Mouse (Mus musculus) forebrain, embryonic 15.5 days (tissue): Measurements from ENCODE around the gene 4932429P05Rik. TPM values are rescaled to one million over a fixed set of nuclear protein-coding genes. Genes with fewer than 3 reads are reported as not detected.

Source experiments
- ATAC-seq: fragments of 200-750 bp; cut with Nextera tagmentation; replicated peaks from 2 replicates; pipeline ENCODE4 v1.8.0; 2017; ENCODE audit warnings: mild to moderate bottlenecking, moderate TSS enrichment, moderate library complexity
- H3K27ac ChIP-seq: fragments of 300-500 bp; sonication (generic); replicated peaks from 2 replicates; pipeline ENCODE4 v1.5.1; 2015; ENCODE audit warnings: mild to moderate bottlenecking, inconsistent platforms
- H3K27me3 ChIP-seq: fragments of 300-500 bp; sonication (generic); 2 replicates; pipeline ENCODE4 v1.6.1; 2015; ENCODE audit warnings: inconsistent platforms
- H3K36me3 ChIP-seq: fragments of 300-500 bp; sonication (generic); 2 replicates; pipeline ENCODE4 v1.6.1; 2015; ENCODE audit warnings: mild to moderate bottlenecking, inconsistent platforms
- H3K4me1 ChIP-seq: fragments of 300-500 bp; sonication (generic); 2 replicates; pipeline ENCODE4 v1.6.1; 2015; ENCODE audit warnings: inconsistent platforms
- H3K4me2 ChIP-seq: fragments of 300-500 bp; sonication (generic); replicated peaks from 2 replicates; pipeline ENCODE4 v1.6.1; 2015; ENCODE audit warnings: mild to moderate bottlenecking, inconsistent platforms
- H3K4me3 ChIP-seq: fragments of 300-500 bp; sonication (generic); 2 replicates; pipeline ENCODE4 v1.5.1; 2015; ENCODE audit warnings: mild to moderate bottlenecking, inconsistent platforms
- H3K9ac ChIP-seq: fragments of 300-500 bp; sonication (generic); replicated peaks from 2 replicates; pipeline ENCODE4 v1.6.1; 2015; ENCODE audit warnings: mild to moderate bottlenecking, inconsistent platforms
- H3K9me3 ChIP-seq: fragments of 300-500 bp; sonication (generic); 2 replicates; pipeline ENCODE4 v1.6.1; 2016; ENCODE audit warnings: inconsistent platforms
- polyA plus RNA-seq: library from polyadenylated mRNA; unstranded; fragments of >200 nt; fragmentation: Nextera tagmentation; extraction: Ambion mirVana; gene quantifications from 2 replicates; pipeline ENCODE4 v1.2.1, GENCODE M21; 2015

The 4932429P05Rik gene
- not detected in 2 replicates for polyA plus RNA-seq

- ATAC-seq: no peak
- no peaks in the 10 kb centered on the region for H3K36me3 ChIP-seq
- H3K9me3 ChIP-seq: no peaks in the 10 kb centered on the region
Measured at GRCm38 (mm10) chrX:89751968-89752367, at the start of gene 4932429P05Rik. TSS of gene 4932429P05Rik (plus strand) at chrX:89752268.

More at GRCm38 (mm10) chrX:89751968-89752367, at the start of gene 4932429P05Rik:
- H3K9ac ChIP-seq: no peak within 1 kb of the TSS
- H3K4me3 ChIP-seq: no peak within 1 kb of the TSS
- H3K27ac ChIP-seq: no peak within 1 kb of the TSS
- no peaks in the 10 kb centered on the region for H3K4me1 ChIP-seq
- H3K27me3 ChIP-seq: no peaks in the 10 kb centered on the region
- no peak within 1 kb of the TSS for H3K4me2 ChIP-seq

Other genes with a start within 250 kb of the 4932429P05Rik start
- not detected in 2 replicates for gene 4930415L06Rik, start 180.6 kb downstream of the 4932429P05Rik start, polyA plus RNA-seq